ENCODE assay signal across 8 mouse cellular contexts in the genomic region with DNA sequence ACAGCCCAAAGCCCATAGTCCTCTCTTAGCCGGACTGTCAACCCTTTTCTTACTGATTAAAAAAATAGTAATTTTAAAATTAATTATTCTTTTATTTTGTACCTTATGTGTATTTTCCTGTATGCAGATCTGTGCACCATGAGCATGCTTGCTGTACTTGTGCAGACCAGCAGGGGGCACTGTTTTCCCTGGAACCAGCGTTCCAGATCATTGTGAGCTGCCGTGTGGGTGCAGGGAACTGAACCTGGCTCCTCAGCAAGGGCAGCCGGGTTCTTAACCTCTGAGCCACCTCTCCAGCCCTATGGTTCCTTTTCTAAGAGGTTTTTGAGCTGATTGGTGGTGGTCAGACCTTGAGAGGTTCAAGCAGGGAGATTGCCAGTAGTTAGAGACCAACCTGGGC.
DNase-seq lines count a peak whose midpoint lies in the region; ATAC-seq and TF ChIP-seq lines count a peak whose summit lies in the region.
"Had no signal": no experiment of that assay in that cellular context is flagged by ENCODE, and none has a peak within 500 bp of the region (broad histone marks: within the 10 kb centered on the region; RNA-seq: fewer than 3 reads in every experiment).

No protein-coding gene starts in this region.

- WGBS in liver, embryonic 14.5 days (ENCODE audit: insufficient replicate concordance): 67% methylated on average over 4 of the region's 4 CpGs
- 74% methylated on average over 4 of the region's 4 CpGs for WGBS in liver, embryonic 12.5 days (ENCODE audit: insufficient replicate concordance)
- WGBS in limb, embryonic 12.5 days: 88% methylated on average over 4 of the region's 4 CpGs

- peaks cover 94% of the 10 kb centered on the region for H3K79me3 ChIP-seq in C2C12 (ENCODE audit: low read depth)

- H3K9ac ChIP-seq in liver, embryonic 14.5 days (replicated peaks): no peak overlapping the region
- H3K9ac ChIP-seq in liver, embryonic 12.5 days: no peak overlapping the region
- no peak overlapping the region for H3K9ac ChIP-seq in limb, embryonic 12.5 days (replicated peaks)

- no peaks in the 10 kb centered on the region for H3K36me3 ChIP-seq in liver, embryonic 14.5 days (replicated peaks; ENCODE audit: control insufficient read depth, insufficient read depth, low read depth)
- peaks cover 10% of the 10 kb centered on the region for H3K36me3 ChIP-seq in liver, embryonic 12.5 days
- peaks cover 64% of the 10 kb centered on the region for H3K36me3 ChIP-seq in C2C12 (ENCODE audit: control insufficient read depth, insufficient read depth)
- H3K36me3 ChIP-seq in limb, embryonic 12.5 days: peaks cover 65% of the 10 kb centered on the region

- no peak overlapping the region for H3K4me2 ChIP-seq in liver, embryonic 14.5 days (ENCODE audit: low read depth)
- no peak overlapping the region for H3K4me2 ChIP-seq in liver, embryonic 12.5 days
- no peak overlapping the region for H3K4me2 ChIP-seq in limb, embryonic 12.5 days

- H3K4me1 ChIP-seq in liver, embryonic 14.5 days (replicated peaks; ENCODE audit: control insufficient read depth in 2 of 2, insufficient read depth in 2 of 2, low read length in 1 of 2): no peaks in the 10 kb centered on the region
- no peaks in the 10 kb centered on the region for H3K4me1 ChIP-seq in liver, embryonic 12.5 days
- peaks cover 44% of the 10 kb centered on the region for H3K4me1 ChIP-seq in limb, embryonic 12.5 days (replicated peaks)

- no peak for ATAC-seq in liver, embryonic 14.5 days (ENCODE audit: insufficient read depth)
- no peak for ATAC-seq in liver, embryonic 12.5 days
- ATAC-seq in limb, embryonic 12.5 days (ENCODE audit: insufficient number of reproducible peaks, insufficient read depth, low FRiP score, low TSS enrichment, low read depth): no peak
- ATAC-seq in cerebellum, adult (ENCODE audit: insufficient number of reproducible peaks, low FRiP score, low TSS enrichment): no peak

- no peak overlapping the region for H3K27ac ChIP-seq in liver, embryonic 14.5 days
- no peak overlapping the region for H3K27ac ChIP-seq in liver, embryonic 12.5 days
- H3K27ac ChIP-seq in limb, embryonic 12.5 days: peak overlapping the region; percentile 83

- H3K9me3 ChIP-seq in liver, embryonic 14.5 days (ENCODE audit: control insufficient read depth, low read length): no peaks in the 10 kb centered on the region
- no peaks in the 10 kb centered on the region for H3K9me3 ChIP-seq in liver, embryonic 12.5 days (replicated peaks)
- H3K9me3 ChIP-seq in limb, embryonic 12.5 days: peaks cover 3% of the 10 kb centered on the region; the same call in 1 of the 2 replicates

- H3K27me3 ChIP-seq in liver, embryonic 14.5 days (ENCODE audit: control insufficient read depth, insufficient read depth, low read length): no peaks in the 10 kb centered on the region
- no peaks in the 10 kb centered on the region for H3K27me3 ChIP-seq in liver, embryonic 12.5 days (replicated peaks)
- no peaks in the 10 kb centered on the region for H3K27me3 ChIP-seq in C2C12 (ENCODE audit: control insufficient read depth, insufficient read depth, insufficient read length)
- H3K27me3 ChIP-seq in limb, embryonic 12.5 days: no peaks in the 10 kb centered on the region

- TF ChIP-seq EP300 in liver, embryonic 14.5 days (IDR thresholded peaks at IDR 0.05; ENCODE audit: low read depth): no peak

- no peak for DNase-seq in liver, embryonic 14.5 days (ENCODE audit: low read depth in 3 of 3, low spot score in 3 of 3)
- peak; percentile 73 for DNase-seq in ES-CJ7 (ENCODE audit: low read depth, low spot score)
- DNase-seq in frontal cortex, postnatal 10 days (ENCODE audit: low spot score in 2 of 2): no peak
- DNase-seq: adrenal gland, postnatal 10 days had no signal

- H3K4me3 ChIP-seq in liver, embryonic 14.5 days (ENCODE audit: insufficient read depth in 1 of 2, low read depth in 2 of 2, low read length in 2 of 2): no peak overlapping the region
- H3K4me3 ChIP-seq in liver, embryonic 12.5 days: no peak overlapping the region
- H3K4me3 ChIP-seq in C2C12 (ENCODE audit: insufficient read depth, poor library complexity, severe bottlenecking): no peak overlapping the region
- no peak overlapping the region for H3K4me3 ChIP-seq in limb, embryonic 12.5 days (replicated peaks)

- H3ac ChIP-seq in C2C12 (ENCODE audit: control insufficient read depth, insufficient read length, low read depth): no peak overlapping the region

- TF ChIP-seq CTCF in liver, embryonic 14.5 days (IDR thresholded peaks at IDR 0.05; ENCODE audit: low read depth): peak; percentile 81
- TF ChIP-seq CTCF in C2C12 (IDR thresholded peaks at IDR 0.05; ENCODE audit: control insufficient read depth, insufficient read depth, insufficient read length): peak; percentile 27

- peaks cover 100% of the 10 kb centered on the region for H3K79me2 ChIP-seq in C2C12 (ENCODE audit: control insufficient read depth, insufficient read depth)

TF ChIP-seq in C2C12, 6 proteins besides CTCF, POLR2A, EP300 and RAD21:
- TF ChIP-seq FOSL1 (IDR thresholded peaks at IDR 0.05; ENCODE audit: insufficient read depth, low read length, poor library complexity, severe bottlenecking) (no peak), MYOD1 (IDR thresholded peaks at IDR 0.05; ENCODE audit: control insufficient read depth, insufficient read length, low read depth) (no peak), USF1 (IDR thresholded peaks at IDR 0.05; ENCODE audit: low read depth) (no peak), MAX (IDR thresholded peaks at IDR 0.05) (no peak), MYOG (IDR thresholded peaks at IDR 0.05; ENCODE audit: control insufficient read depth, extremely low read depth, insufficient read length) (no peak)
